Mouse (Mus musculus) megakaryocyte, adult 5-6 weeks (primary cell): Measurements from ENCODE around the gene Pde4dip. TPM values are rescaled to one million over a fixed set of nuclear protein-coding genes. Genes with fewer than 3 reads are reported as not detected.

Experiments
- ATAC-seq: 2 replicates; pipeline ENCODE4 v1.8.0; 2016; ENCODE audit warnings: mild to moderate bottlenecking, inconsistent platforms; ENCODE audit not compliant: poor library complexity, severe bottlenecking
- total RNA-seq, 2 experiments: library from RNA; stranded (forward) in 1 of 2; stranded (reverse) in 1 of 2; fragments of 153-499, 151-499 nt in 1 of 2; fragments of 221-1000, 200-1000 nt in 1 of 2; gene quantifications; 2 replicates each; pipeline versions ENCODE4 v1.2.3 to v1.2.4; 2015 to 2017

Gene Pde4dip
- total RNA-seq, 2 experiments from 2014 or later = 7.9 to 10.9 TPM

GRCm38 (mm10) chr3:97757501-97757900 lies 131.0 kb downstream of the Pde4dip start:
- no peak for ATAC-seq

DNA sequence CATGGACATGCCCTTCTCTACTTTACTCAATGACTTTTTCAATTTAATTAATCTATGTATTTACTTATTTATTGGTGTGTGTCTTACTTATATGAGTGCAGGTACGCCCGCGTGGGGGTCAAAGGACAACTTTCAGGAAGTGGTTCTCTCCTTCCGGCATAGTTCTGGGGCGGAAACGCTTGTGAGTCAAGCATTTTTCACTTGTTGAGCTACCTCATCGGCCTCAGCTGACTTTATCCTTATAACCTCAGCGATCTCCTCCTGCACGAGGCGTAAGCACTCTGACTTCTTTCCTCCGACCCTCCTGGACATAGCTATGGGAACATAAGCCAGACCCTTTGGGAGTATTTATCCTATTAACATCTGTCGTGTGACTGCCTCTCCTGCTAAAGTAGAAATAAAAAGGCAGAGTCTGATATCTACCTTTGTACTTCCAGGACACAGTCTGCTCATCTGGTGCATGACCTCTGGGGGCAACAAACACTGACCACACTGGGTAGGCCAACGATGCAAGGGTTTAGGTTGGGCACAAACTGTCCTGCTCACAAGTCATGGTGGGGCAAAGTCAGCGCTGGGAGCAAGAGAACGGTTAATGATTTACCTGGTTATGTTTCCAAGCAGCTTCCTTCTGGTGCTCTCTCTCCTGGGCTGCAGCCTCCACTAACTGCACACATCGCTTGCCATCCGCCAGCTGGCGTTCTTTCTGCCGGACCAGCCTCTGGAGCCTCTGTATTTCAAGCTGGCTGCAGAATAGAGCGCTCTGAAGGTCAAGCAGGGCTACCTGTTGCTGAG lies 132.0 kb downstream of the Pde4dip start:
- no peak for ATAC-seq

GRCm38 (mm10) chr3:97755411-97755810 lies 133.1 kb downstream of the Pde4dip start:
- ATAC-seq = no peak

DNA sequence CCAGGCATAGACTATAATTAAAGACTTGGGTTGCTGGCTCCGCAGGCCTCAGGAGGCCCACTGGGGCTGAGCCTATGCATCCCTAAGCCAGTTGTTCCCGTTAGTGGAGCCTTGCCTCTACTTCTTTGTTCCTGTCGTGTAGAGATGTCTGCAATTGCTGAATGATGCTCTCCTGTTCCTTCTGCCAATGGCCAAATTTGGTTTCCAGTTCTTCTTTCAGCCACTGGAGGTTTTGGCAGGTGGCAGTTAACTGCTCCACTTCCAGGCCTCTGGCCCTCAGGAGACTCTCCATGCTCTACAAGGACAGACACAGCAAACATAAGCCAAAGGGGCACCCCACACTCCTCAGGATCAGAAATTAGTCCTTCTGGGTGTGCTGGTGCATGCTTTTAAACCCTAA lies 135.6 kb downstream of the Pde4dip start:
- no peak for ATAC-seq

GRCm38 (mm10) chr3:97751566-97751965 lies 136.9 kb downstream of the Pde4dip start:
- ATAC-seq = no peak

DNA sequence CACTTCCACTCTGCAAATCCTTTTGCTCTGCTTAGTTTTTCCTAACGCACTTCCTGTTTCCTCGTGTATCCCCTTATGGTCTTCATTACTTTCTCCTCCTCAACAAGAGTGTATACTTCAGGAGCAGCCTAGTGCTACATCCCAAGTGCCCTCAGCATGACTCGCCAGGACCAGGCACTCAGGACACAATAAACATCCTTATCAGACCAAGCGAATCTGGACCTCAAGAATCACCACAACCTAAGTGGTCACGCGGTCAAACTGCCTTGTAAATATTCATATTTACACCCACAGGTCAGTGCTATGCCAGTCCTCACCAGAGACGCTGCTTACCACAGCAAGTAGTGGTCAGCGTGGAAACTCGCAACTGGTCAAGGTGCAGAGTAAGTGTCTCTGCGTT lies 139.7 kb downstream of the Pde4dip start:
- ATAC-seq = no peak

GRCm38 (mm10) chr3:97742841-97743240 lies 145.7 kb downstream of the Pde4dip start:
- no peak for ATAC-seq

DNA sequence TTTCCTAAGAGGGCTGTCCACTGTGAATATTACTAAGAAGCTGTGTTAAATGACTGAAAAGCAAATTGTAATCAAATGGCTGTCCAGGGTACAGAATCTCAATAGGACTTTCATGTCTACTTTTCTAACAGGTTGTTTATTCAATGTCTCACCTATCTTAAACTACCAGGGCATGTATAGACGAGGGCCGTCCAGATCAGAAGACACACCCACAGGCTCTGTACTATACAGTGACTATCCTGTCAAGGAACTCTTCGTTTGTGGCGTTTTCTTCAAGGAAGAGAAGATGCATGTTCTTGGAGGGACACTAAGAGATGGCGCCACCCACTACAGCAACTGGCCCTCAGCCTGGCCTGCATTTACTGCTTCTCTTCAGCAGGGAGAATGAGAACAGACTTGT lies 152.9 kb downstream of the Pde4dip start:
- no peak for ATAC-seq

GRCm38 (mm10) chr3:97734259-97734658 lies 154.2 kb downstream of the Pde4dip start:
- ATAC-seq = no peak

DNA sequence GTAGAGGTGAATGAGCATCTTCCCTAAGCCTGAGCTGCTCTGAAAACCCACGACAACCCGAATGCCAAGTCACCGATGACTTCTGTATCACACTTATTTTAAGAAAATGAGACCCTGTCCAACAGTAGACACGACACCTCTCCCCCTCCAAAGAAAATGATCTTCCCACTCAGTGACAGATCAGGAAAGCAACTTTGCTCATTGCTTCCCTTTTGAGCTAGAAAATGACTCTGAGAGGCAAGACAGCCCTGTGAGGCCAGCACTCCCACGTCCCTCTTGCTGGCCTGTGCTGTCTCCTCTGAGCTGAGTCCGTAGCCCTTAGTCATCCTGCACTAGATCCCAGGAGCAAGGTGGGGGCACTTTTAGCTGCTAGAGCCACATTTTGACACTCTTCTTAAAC lies 155.9 kb downstream of the Pde4dip start:
- ATAC-seq = no peak

DNA sequence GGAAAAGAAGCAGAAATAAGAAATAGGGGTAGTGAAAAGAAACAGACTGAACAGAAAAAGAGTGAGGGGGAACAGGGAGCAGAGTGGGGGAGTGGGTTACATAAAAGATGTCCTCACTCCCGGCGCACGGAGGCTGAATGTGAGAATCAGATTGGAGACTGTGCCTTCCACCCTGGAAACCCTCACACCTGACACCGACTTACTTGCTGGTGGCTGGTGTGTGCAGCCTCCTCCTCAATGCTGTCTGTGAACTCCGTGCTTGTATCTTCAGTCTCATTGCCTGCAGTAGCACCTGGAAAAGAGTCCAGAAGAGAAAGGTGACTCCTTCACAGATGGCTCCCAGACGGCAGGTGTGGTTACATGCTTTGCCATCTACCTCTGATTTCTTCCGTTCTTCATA lies 157.9 kb downstream of the Pde4dip start:
- ATAC-seq = no peak

GRCm38 (mm10) chr3:97730131-97730530 lies 158.4 kb downstream of the Pde4dip start:
- no peak for ATAC-seq

GRCm38 (mm10) chr3:97727801-97728200 lies 160.7 kb downstream of the Pde4dip start:
- no peak for ATAC-seq

GRCm38 (mm10) chr3:97719116-97719515 lies 169.4 kb downstream of the Pde4dip start:
- ATAC-seq = no peak

DNA sequence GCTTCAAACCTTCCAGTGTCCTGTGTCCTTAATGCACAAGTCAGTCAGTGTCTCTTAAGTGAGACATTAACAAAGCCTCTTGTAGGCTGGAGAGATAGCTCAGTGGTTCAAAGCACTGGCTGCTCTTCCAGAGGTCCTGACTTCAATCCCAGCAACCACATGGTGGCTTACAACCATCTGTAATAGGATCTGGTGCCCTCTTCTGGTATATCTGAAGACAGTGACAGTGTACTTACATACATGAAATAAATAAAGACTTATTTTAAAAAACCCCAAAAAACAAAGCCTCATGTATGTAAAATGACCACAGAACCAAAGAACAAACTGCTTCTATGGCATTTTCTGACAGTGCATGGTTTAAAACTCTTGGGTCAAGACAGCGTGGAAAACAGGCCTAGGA lies 172.6 kb downstream of the Pde4dip start:
- no peak for ATAC-seq

DNA sequence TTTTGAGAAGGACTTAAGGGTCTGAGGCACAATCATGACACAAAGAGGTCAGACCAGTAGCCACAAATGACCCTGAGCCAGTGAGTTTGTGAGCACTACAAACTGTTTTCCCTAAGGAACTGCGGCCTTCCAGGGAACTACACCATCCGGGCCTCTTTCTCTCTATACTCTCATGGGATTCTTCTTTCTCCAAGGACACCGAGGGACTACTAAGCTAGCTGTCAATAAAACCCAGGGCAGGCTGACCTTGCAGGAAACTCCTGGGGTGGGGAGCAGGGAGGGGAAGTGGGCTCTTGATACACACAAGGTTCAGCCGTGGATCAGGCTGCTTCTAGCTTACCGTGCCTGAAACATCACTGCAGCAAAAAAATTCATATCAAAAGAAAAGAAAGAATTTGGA lies 177.6 kb downstream of the Pde4dip start:
- no peak for ATAC-seq

- no peak for ATAC-seq
These were observed 178.4 kb downstream of the Pde4dip start for GRCm38 (mm10) chr3:97710134-97710533.

DNA sequence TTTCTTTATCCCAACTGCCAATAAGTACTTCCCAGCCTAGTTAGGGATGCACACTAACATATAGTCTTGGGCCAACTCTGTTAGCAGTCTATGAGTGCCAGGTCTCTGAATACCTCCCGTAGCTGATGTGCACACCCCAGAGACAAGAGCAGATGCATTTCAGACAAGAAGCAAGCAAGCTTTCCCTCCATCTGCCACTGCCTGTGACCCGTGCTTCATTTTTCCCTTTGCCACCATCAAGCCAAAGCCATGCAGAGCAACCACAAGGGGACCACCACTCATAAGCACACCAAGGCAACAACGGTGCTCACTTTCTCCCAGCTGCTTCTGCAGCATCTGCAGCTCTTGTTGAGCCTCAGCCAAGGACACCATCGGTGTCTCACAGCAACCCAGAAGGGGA lies 181.9 kb downstream of the Pde4dip start:
- ATAC-seq = no peak

DNA sequence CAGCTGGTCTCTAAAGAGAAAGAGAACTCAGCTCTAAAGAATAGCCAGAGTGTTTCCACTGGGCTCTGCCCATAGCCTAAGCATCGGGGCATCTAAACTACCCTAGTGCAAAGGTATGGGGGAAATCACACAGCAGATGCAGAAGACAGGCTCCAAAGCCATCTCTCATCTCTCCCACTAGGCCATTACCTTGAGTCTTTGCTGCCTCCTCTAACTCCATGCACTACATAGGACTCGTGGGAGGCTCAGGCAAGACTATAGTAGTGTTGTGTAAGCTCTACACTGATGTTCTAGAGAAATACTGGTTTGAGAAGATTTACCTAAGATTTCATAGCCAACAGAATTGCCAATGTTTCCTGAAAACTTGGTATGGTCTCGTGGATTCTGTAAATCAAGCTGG lies 183.0 kb downstream of the Pde4dip start:
- ATAC-seq = no peak

DNA sequence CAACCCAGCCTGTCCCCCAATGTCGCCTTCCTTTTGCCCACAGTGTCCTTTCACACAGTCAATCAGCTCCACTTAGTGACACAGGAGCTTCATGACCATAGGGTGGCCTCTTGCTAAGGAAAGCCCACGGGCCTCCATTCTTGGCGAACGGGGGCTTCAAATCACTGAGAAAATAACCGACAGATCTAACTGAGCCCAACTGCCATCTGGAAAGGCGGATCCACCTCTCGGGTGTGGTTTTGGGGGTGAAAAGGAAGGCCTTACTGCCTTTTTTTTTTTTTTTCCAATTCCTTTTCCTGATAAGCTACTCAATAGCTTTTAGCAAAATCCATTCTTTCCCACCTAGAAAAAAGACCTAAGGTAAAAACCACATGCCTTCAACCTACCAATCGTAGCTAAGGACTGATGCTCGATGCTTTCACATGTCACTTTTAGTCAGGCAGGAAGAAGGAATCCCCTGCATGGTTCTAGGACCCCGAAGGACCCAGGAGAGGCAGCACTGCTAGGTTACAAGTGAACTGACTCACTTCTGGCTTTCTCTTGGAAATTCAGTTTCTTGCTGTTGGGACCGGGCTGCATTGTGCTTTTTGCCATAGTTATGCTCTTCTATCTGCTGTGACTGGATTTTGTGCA lies 185.9 kb downstream of the Pde4dip start:
- no peak for ATAC-seq

DNA sequence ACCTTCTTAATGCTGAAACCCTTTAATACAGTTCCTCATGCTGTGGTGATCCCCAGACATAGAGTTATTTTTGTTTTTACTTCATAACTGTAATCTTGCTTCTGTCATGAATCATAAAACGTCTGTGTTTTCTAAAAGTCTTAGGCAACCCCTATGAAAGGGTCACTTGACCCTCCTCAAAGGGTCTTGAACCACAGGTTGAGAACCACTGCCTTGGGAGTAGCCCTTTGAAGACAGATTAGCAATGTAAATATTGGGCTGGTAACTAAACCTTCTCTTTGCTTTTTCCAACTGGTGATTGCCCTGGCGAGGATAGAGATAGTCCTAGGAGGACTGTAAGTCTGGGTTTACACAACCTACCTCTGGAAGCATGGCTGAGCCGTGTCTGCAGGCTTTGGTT lies 187.3 kb downstream of the Pde4dip start:
- no peak for ATAC-seq

- ATAC-seq = no peak
These were observed 189.4 kb downstream of the Pde4dip start for GRCm38 (mm10) chr3:97699061-97699460.

- no peak for ATAC-seq
These were observed 191.2 kb downstream of the Pde4dip start for GRCm38 (mm10) chr3:97697291-97697690.
